Mouse (Mus musculus): ENCODE data around the gene Lrr1.

GRCm38 (mm10) chr12:69177526-69177925, 8.9 kb downstream of the Lrr1 start:
- TF ChIP-seq CTCF (IDR thresholded peaks at IDR 0.05; ENCODE audit: borderline replicate concordance, insufficient read depth, low read length) (no peak), POLR2A (IDR thresholded peaks at IDR 0.05; ENCODE audit: low read depth, low read length) (no peak)
